Comparison of ENCODE assay signal across 28 mouse cellular contexts in genomic region chr8:89541231-89541630, GRCm38 (mm10).
DNase-seq lines count a peak whose midpoint lies in the region; ATAC-seq lines count a peak whose summit lies in the region.
"Had no signal": no experiment of that assay in that cellular context is flagged by ENCODE, and none has a peak within 500 bp of the region (broad histone marks: within the 10 kb centered on the region; RNA-seq: fewer than 3 reads in every experiment).

No protein-coding gene starts in this region.

- H3K9me3 ChIP-seq in midbrain, embryonic 11.5 days (ENCODE audit: control insufficient read depth, low read length) = no peaks in the 10 kb centered on the region
- no peaks in the 10 kb centered on the region for H3K9me3 ChIP-seq in midbrain, embryonic 10.5 days (replicated peaks)
- H3K9me3 ChIP-seq in limb, embryonic 11.5 days (ENCODE audit: control insufficient read depth, low read length) = no peaks in the 10 kb centered on the region
- H3K9me3 ChIP-seq: embryonic facial prominence, embryonic 13.5 days; embryonic facial prominence, embryonic 15.5 days; forebrain, embryonic 10.5 days; forebrain, embryonic 12.5 days had no signal

- no peaks in the 10 kb centered on the region for H3K36me3 ChIP-seq in midbrain, embryonic 11.5 days (ENCODE audit: control insufficient read depth, insufficient read depth, low read length)
- no peaks in the 10 kb centered on the region for H3K36me3 ChIP-seq in midbrain, embryonic 10.5 days
- H3K36me3 ChIP-seq in limb, embryonic 11.5 days (ENCODE audit: control insufficient read depth, insufficient read depth, low read length) = no peaks in the 10 kb centered on the region
- H3K36me3 ChIP-seq: embryonic facial prominence, embryonic 13.5 days; embryonic facial prominence, embryonic 15.5 days; forebrain, embryonic 10.5 days; forebrain, embryonic 12.5 days; G1E had no signal

- H3K4me1 ChIP-seq in midbrain, embryonic 11.5 days (ENCODE audit: control insufficient read depth, insufficient read depth, low read length) = no peaks in the 10 kb centered on the region
- no peaks in the 10 kb centered on the region for H3K4me1 ChIP-seq in midbrain, embryonic 10.5 days
- H3K4me1 ChIP-seq in limb, embryonic 11.5 days (ENCODE audit: control insufficient read depth, insufficient read depth, low read length) = peaks cover 13% of the 10 kb centered on the region
- H3K4me1 ChIP-seq: embryonic facial prominence, embryonic 15.5 days; forebrain, embryonic 12.5 days had no signal

- no peaks in the 10 kb centered on the region for H3K27me3 ChIP-seq in midbrain, embryonic 11.5 days (ENCODE audit: control insufficient read depth, insufficient read depth, low read length)
- H3K27me3 ChIP-seq in midbrain, embryonic 10.5 days (ENCODE audit: low read depth, poor library complexity, severe bottlenecking) = no peaks in the 10 kb centered on the region
- no peaks in the 10 kb centered on the region for H3K27me3 ChIP-seq in limb, embryonic 11.5 days (ENCODE audit: control insufficient read depth, insufficient read depth, low read length)
- H3K27me3 ChIP-seq: CH12.LX; embryonic facial prominence, embryonic 13.5 days; embryonic facial prominence, embryonic 15.5 days; forebrain, embryonic 12.5 days had no signal

- H3K27ac ChIP-seq in midbrain, embryonic 11.5 days (ENCODE audit: low read depth, low read length) = no peak overlapping the region
- no peak overlapping the region for H3K27ac ChIP-seq in midbrain, embryonic 10.5 days (replicated peaks)
- peak overlapping the region; percentile 11 for H3K27ac ChIP-seq in limb, embryonic 11.5 days (replicated peaks; ENCODE audit: low read depth, low read length)
- H3K27ac ChIP-seq: embryonic facial prominence, embryonic 13.5 days; embryonic facial prominence, embryonic 15.5 days; forebrain, embryonic 10.5 days; forebrain, embryonic 12.5 days had no signal

- no peak overlapping the region for H3K9ac ChIP-seq in midbrain, embryonic 11.5 days (ENCODE audit: low read length)
- no peak overlapping the region for H3K9ac ChIP-seq in limb, embryonic 11.5 days (ENCODE audit: low read length)
- H3K9ac ChIP-seq: embryonic facial prominence, embryonic 13.5 days; embryonic facial prominence, embryonic 15.5 days; forebrain, embryonic 12.5 days had no signal

- no peak overlapping the region for H3K4me2 ChIP-seq in midbrain, embryonic 11.5 days
- no peak overlapping the region for H3K4me2 ChIP-seq in limb, embryonic 11.5 days (ENCODE audit: low read depth, severe bottlenecking)
- H3K4me2 ChIP-seq: embryonic facial prominence, embryonic 13.5 days; embryonic facial prominence, embryonic 15.5 days; forebrain, embryonic 12.5 days had no signal

- ATAC-seq in midbrain, embryonic 11.5 days (ENCODE audit: low FRiP score) = no peak
- no peak for ATAC-seq in limb, embryonic 11.5 days (ENCODE audit: insufficient number of reproducible peaks, low FRiP score, low TSS enrichment, low read depth)
- ATAC-seq: activated CD4-positive, CD25-positive, alpha-beta regulatory T cell, adult 4 months; CD4-positive, CD25-positive, alpha-beta regulatory T cell, adult 4 months; forebrain, embryonic 14.5 days; forebrain, embryonic 16.5 days; Patski had no signal

- WGBS in midbrain, embryonic 11.5 days = 61% methylated on average over 3 of the region's 3 CpGs
- WGBS in midbrain, embryonic 10.5 days = 42% methylated on average over 3 of the region's 3 CpGs
- 1% methylated on average over 3 of the region's 3 CpGs for WGBS in limb, embryonic 11.5 days

- DNase-seq in embryo, embryonic 11 days = peak; percentile 29
- DNase-seq in embryo, embryonic 9.5 days (ENCODE audit: extremely low spot score) = no peak
- peak; percentile 21 for DNase-seq in midbrain, embryonic 11.5 days (ENCODE audit: low spot score, missing footprints)
- DNase-seq in midbrain, embryonic 10.5 days (ENCODE audit: low spot score) = no peak
- DNase-seq in limb, embryonic 11.5 days (ENCODE audit: low spot score) = peak; percentile 79
- DNase-seq in ovary, postnatal 10 days (ENCODE audit: low spot score) = no peak
- DNase-seq: adrenal gland, adult 8-10 months; adrenal gland, postnatal 14 days; adrenal gland, postnatal 36 days; B cell, adult 2 months; cerebellum, adult 11 months; cerebellum, adult 18-20 months; cerebellum, adult 8-10 months; cerebellum, adult 9-11 months; cerebellum, postnatal 14 days; cerebellum, postnatal 36 days had no signal

- H3K4me3 ChIP-seq in midbrain, embryonic 11.5 days (ENCODE audit: low read depth, low read length) = no peak overlapping the region
- no peak overlapping the region for H3K4me3 ChIP-seq in midbrain, embryonic 10.5 days
- H3K4me3 ChIP-seq in limb, embryonic 11.5 days (ENCODE audit: low read depth, low read length) = no peak overlapping the region
- H3K4me3 ChIP-seq: embryonic facial prominence, embryonic 13.5 days; embryonic facial prominence, embryonic 15.5 days; erythroblast, embryonic 14.5 days; forebrain, embryonic 10.5 days; forebrain, embryonic 12.5 days had no signal

Comparison
In these comparisons a context has a peak if more than half of its experiments do, and no peak if none do; other contexts are left out.
1. DNase-seq: peak in embryo, embryonic 11 days (single experiment), midbrain, embryonic 11.5 days (single experiment) and limb, embryonic 11.5 days (single experiment); none in embryo, embryonic 9.5 days (single experiment), midbrain, embryonic 10.5 days (single experiment) and ovary, postnatal 10 days (single experiment).